Mouse (Mus musculus) intestine, postnatal 0 days (tissue): ENCODE results near the gene Ncstn. TPM values are rescaled to one million over a fixed set of nuclear protein-coding genes. Genes with fewer than 3 reads are reported as not detected.

ENCODE experiments used
- ATAC-seq: fragments of 200-750 bp; cut with Nextera tagmentation; 2 replicates; pipeline ENCODE4 v1.8.0; 2017; ENCODE audit warnings: mild to moderate bottlenecking, moderate TSS enrichment, moderate library complexity
- H3K27ac ChIP-seq: fragments of 300-500 bp; sonication (generic); 2 replicates; pipeline ENCODE4 v1.5.1; 2014; ENCODE audit warnings: mild to moderate bottlenecking, low read depth, low read length, moderate library complexity
- H3K27me3 ChIP-seq: fragments of 300-500 bp; sonication (generic); replicated peaks from 2 replicates; pipeline ENCODE4 v1.6.1; 2014; ENCODE audit warnings: low read length, mixed read lengths; ENCODE audit not compliant: control insufficient read depth, insufficient read depth
- H3K36me3 ChIP-seq: fragments of 300-500 bp; sonication (generic); 2 replicates; pipeline ENCODE4 v1.6.1; 2014; ENCODE audit warnings: mild to moderate bottlenecking, moderate library complexity; ENCODE audit not compliant: control insufficient read depth, insufficient read depth
- H3K4me1 ChIP-seq: fragments of 300-500 bp; sonication (generic); replicated peaks from 2 replicates; pipeline ENCODE4 v1.6.1; 2014; ENCODE audit warnings: antibody characterized with exemption, low read length, mixed read lengths; ENCODE audit not compliant: control insufficient read depth, insufficient read depth
- H3K4me2 ChIP-seq: fragments of 300-500 bp; sonication (generic); replicated peaks from 2 replicates; pipeline ENCODE4 v1.6.1; 2014; ENCODE audit warnings: low read depth, mild to moderate bottlenecking, moderate library complexity
- H3K4me3 ChIP-seq: fragments of 300-500 bp; sonication (generic); 2 replicates; pipeline ENCODE4 v1.5.1; 2014; ENCODE audit warnings: low read depth, low read length
- H3K9ac ChIP-seq: fragments of 300-500 bp; sonication (generic); 2 replicates; pipeline ENCODE4 v1.6.1; 2014; ENCODE audit warnings: mild to moderate bottlenecking, low read depth, low read length
- H3K9me3 ChIP-seq: fragments of 300-500 bp; sonication (generic); 2 replicates; pipeline ENCODE4 v1.6.1; 2016; ENCODE audit warnings: mixed run types; ENCODE audit not compliant: control insufficient read depth
- CTCF ChIP-seq: sonication (generic); IDR thresholded peaks from 2 replicates; pipeline ENCODE4 v1.5.1; 2016; ENCODE audit warnings: low read depth, mild to moderate bottlenecking, control low read depth, antibody characterized with exemption, moderate library complexity
- WGBS: fragments of 180-500 bp; shearing (Covaris S2); extraction: QIAGEN DNeasy Blood & Tissue Kit; methylation state at CpG from one replicate; pipeline ENCODE4 v1.1.7; 2014; 5-methylcytosine and 5-hydroxymethylcytosine counted together
- polyA plus RNA-seq: library from polyadenylated mRNA; unstranded; fragments of >200 nt; fragmentation: Nextera tagmentation; extraction: Ambion mirVana; gene quantifications from 2 replicates; pipeline ENCODE4 v1.2.1, GENCODE M21; 2015

The Ncstn gene
- polyA plus RNA-seq, 1 experiment from 2014 or later, result 110 TPM

- no peak for ATAC-seq
- Histone ChIP-seq H3K9ac (no peak overlapping the region), H3K4me3 (no peak overlapping the region; the same call in 1 of the 2 replicates), H3K27ac (no peak overlapping the region), H3K4me1 (no peaks in the 10 kb centered on the region), H3K27me3 (peaks cover 7% of the 10 kb centered on the region; the same call in 1 of the 2 replicates), H3K36me3 (no peaks in the 10 kb centered on the region), H3K9me3 (no peaks in the 10 kb centered on the region), H3K4me2 (no peak overlapping the region)
- TF ChIP-seq CTCF, result no peak
- WGBS, result 29% methylated on average over 6 of the region's 6 CpGs
Measured at GRCm38 (mm10) chr1:172048241-172048734, 34.3 kb downstream of the Ncstn start.

DNA sequence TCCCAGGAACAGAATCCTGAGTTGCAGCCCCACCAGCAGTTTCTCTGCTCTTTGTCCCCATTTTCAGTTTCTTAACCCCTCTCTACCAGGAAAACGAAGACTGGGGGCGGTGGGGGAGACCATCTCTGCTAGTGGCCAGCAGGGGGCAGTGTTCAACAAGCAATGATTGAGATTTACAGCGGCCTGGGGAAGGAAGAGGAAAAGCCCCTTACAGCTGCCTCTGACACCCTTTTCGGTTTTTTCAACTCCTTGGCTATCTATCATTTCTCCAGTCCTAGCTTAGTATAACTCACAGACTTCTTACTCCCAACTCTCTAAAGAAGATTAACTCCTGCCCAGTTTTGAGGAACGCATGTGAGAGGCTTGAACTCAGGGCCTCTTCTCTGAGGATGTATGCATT is 35.7 kb downstream of the Ncstn start:
- no peaks in the 10 kb centered on the region for H3K4me1 ChIP-seq
- no peak overlapping the region for H3K4me2 ChIP-seq
- ATAC-seq, result no peak
- 18% methylated on average over 5 of the region's 5 CpGs for WGBS
- H3K27me3 ChIP-seq, result no peaks in the 10 kb centered on the region
- H3K27ac ChIP-seq, result no peak overlapping the region
- H3K4me3 ChIP-seq, result no peak overlapping the region
- H3K9me3 ChIP-seq, result no peaks in the 10 kb centered on the region
- peak; percentile 88 for TF ChIP-seq CTCF
- no peaks in the 10 kb centered on the region for H3K36me3 ChIP-seq
- H3K9ac ChIP-seq, result no peak overlapping the region

DNA sequence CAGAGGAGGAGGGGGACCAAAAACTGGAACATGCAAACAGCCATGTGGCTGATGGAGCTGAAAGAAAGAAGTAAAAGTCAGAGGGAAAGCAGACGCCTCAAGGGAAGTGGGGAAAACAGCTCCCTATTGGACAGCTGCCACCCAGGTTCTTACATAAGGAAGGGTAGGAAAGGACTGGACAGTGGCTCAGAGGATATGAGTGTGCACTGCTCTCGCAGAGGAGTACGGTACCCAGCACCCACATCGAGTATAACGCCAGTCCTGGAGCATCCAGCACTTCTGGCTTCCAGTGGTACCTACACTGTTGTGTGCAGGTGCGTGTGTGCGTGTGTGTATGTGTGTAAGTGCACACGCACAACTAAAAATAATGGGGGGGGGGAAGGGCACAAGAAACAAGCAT is 36.2 kb downstream of the Ncstn start:
- Histone ChIP-seq H3K27me3 (no peaks in the 10 kb centered on the region), H3K9ac (no peak overlapping the region), H3K4me3 (no peak overlapping the region), H3K27ac (no peak overlapping the region), H3K36me3 (no peaks in the 10 kb centered on the region), H3K9me3 (no peaks in the 10 kb centered on the region), H3K4me2 (no peak overlapping the region), H3K4me1 (no peaks in the 10 kb centered on the region)
- no peak for TF ChIP-seq CTCF
- ATAC-seq, result no peak
- 76% methylated on average over 8 of the region's 8 CpGs for WGBS

DNA sequence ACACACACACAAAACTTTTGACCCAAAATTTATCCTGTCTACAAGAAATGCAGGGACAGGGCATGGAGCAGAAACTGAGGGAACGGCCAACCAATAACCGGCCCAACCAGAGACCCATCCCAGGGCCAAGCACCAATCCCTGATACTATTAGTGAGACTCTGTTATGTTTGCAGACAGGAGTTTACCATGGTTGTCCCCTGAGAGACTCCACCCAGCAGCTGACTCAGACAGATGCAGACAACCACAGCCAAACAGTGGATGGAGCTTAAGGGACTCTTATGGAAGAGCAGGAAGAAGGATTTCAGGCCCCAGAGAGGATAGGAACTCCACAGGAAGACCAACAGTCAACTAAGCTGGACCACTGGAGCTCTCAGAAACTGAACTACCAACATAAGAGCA is 52.7 kb downstream of the Ncstn start:
- WGBS, result 89% methylated on average over 2 of the region's 2 CpGs
- Histone ChIP-seq H3K9ac (no peak overlapping the region), H3K27ac (no peak overlapping the region), H3K4me1 (no peaks in the 10 kb centered on the region), H3K4me3 (no peak overlapping the region), H3K36me3 (no peaks in the 10 kb centered on the region), H3K4me2 (no peak overlapping the region), H3K27me3 (no peaks in the 10 kb centered on the region), H3K9me3 (no peaks in the 10 kb centered on the region)
- no peak for TF ChIP-seq CTCF
- ATAC-seq, result no peak

- H3K9ac ChIP-seq, result peak within 1 kb of the TSS; percentile 77
Measured at GRCm38 (mm10) chr1:172028394-172029275, 54.0 kb downstream of the Ncstn start, which contains the start of gene Vangl2. TSS of gene Vangl2 (minus strand) at chr1:172028444.

GRCm38 (mm10) chr1:172027809-172028102 is 54.8 kb downstream of the Ncstn start:
- Histone ChIP-seq H3K27me3 (no peaks in the 10 kb centered on the region), H3K4me2 (peak overlapping the region; percentile 93), H3K4me3 (peak overlapping the region; percentile 94), H3K36me3 (no peaks in the 10 kb centered on the region), H3K9me3 (no peaks in the 10 kb centered on the region), H3K27ac (no peak overlapping the region), H3K4me1 (no peaks in the 10 kb centered on the region), H3K9ac (peak overlapping the region; percentile 77)
- TF ChIP-seq CTCF, result no peak
- 43% methylated on average over 10 of the region's 10 CpGs for WGBS
- no peak for ATAC-seq

More at GRCm38 (mm10) chr1:172028394-172029275, 54.0 kb downstream of the Ncstn start, which contains the start of gene Vangl2:
- Histone ChIP-seq H3K9me3 (no peaks in the 10 kb centered on the region), H3K27ac (peak within 1 kb of the TSS; percentile 72; the same call in 1 of the 2 replicates), H3K4me1 (no peaks in the 10 kb centered on the region), H3K4me2 (peak within 1 kb of the TSS; percentile 93), H3K36me3 (no peaks in the 10 kb centered on the region), H3K27me3 (no peaks in the 10 kb centered on the region), H3K4me3 (peak within 1 kb of the TSS; percentile 94)
- no peak for TF ChIP-seq CTCF
- no peak for ATAC-seq
- 73% methylated on average over 21 of the region's 21 CpGs for WGBS
